Mouse (Mus musculus) adrenal gland, adult (tissue): ENCODE measurements at regions not wholly inside any gene's neighbourhood (a gene's known extent, or its start where the extent isn't known, plus 50 kb on each side); places are given as distances from the start of the nearest gene placed in this dataset.

Experiments used
- DNase-seq, 2 experiments: peaks; one replicate each; pipeline ENCODE4 v3.0.0; 2022 to 2023; ENCODE audit warnings: low spot score in 1 of 2; ENCODE audit not compliant: inconsistent age in 2 of 2

DNA sequence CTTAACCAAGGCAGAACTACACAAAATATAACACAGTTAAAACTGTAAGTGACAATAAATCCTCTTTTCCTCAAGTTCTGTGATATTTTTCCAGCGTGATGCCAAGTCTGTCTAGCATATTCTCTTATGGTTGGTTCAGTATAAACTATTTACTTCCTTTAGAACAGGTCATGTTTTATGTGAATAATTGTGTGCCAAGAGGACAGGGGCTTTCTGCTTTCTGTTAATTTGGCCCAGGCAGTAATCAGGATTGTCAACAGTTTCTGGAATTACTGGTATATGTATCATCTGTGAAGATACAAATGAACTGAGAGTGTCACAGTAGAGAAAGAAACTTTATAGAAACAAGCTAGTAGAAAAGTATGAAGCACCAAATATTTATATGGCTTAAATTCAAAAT lies 1039.5 kb upstream of the Adcyap1 start:
- no peak for DNase-seq

DNA sequence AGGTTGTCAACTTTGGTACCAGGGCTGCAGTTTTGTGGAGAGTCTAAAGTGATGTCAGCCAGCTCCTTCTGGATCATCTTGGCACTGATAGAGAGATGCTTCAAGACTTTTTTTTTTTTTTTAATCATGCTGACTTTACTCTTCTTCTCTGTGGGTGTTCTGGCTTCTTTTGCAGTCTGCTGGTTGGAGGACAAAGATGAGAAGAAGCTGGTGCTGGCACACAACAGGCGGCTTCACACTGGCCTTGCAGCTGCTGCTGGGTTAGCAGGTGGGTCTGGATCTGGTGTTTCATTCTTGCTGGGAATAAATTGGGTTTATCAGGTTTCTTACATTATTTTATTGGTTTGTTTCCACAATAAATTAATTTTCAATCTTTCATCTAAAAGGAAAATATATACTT lies 1013.1 kb upstream of the Adcyap1 start:
- no peak for DNase-seq

DNA sequence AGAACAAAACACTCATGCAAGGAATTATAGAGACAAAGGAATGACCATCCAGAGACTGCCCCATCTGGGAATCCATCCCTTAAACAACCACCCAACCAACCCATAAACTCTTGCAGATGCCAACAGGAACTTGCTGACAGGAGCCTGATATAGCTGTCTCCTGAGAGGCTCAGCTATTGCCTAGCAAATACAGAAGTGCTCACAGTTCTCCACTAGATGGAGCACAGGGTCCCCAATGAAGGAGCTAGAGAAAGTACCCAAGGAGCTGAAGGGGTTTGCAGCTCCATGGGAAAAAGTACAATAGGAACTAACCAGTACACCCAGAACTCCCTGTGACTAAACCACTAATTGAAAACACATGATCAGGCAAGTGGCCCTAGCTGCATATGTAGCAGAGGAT lies 988.1 kb upstream of the Adcyap1 start:
- DNase-seq, result peak; percentile 5 to 49

DNA sequence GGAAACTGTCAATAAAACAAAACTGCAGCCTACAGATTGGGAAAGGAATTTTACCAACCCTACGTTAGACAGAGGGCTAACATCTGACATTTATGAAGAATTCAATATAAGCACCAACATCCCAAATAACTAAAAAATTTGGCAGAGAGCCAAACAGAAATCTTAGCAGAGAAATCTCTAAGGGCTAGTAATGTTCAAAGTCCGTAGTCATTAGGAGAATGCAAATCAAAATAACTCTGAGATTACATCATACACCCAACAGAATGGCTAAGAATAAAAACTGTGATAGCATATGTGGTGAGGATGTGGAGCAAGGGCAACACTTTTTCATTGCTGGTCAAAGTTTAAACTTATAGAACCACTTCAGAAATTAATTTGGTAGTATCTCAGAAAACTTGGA lies 982.4 kb upstream of the Adcyap1 start:
- DNase-seq, result no peak
